Mouse (Mus musculus) heart, adult 11 months (tissue): Measurements from ENCODE around the gene Cnpy2.

Experiments
- DNase-seq: peaks from one replicate; pipeline ENCODE4 v3.0.0; 2022

Gene Cnpy2

DNA sequence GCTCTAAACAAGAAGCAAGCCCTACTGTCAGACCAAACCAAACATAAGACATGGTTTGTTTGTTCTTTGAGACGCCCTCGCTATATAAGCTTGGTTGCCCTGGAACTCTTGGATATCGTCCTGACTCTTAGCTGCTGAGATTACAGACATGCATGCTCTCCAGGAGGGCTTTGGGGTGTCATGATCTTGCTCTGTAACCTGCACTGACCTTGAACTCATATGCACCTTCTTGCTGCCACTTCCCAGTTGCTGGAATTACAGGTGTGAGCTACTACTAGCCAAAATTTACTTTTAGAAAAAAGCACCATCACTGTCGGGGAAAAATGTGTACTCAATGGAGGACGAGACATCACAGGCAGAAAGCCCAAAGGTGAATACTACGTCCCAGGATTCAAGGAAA is 47.3 kb downstream of the Cnpy2 start:
- DNase-seq: peak; percentile 91

DNA sequence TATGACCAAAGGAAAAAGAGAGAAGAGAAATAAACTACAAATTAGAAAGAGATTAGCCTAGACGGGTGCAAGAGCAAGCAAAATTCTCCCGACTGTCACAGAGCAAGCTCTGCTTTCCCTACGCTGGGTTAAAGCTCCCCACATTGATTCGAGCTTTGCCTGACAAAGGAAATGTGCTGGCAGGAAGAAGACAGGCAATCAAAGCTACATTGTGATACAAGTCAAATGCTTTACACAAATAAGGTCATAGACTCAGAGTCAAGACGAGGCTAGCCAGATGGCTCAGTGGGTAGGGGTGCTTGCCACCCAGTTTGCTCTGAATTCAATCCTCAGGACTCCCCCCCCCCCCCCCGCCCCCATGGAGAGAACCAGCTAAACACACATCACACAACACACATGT is 47.8 kb downstream of the Cnpy2 start:
- peak; percentile 84 for DNase-seq

DNA sequence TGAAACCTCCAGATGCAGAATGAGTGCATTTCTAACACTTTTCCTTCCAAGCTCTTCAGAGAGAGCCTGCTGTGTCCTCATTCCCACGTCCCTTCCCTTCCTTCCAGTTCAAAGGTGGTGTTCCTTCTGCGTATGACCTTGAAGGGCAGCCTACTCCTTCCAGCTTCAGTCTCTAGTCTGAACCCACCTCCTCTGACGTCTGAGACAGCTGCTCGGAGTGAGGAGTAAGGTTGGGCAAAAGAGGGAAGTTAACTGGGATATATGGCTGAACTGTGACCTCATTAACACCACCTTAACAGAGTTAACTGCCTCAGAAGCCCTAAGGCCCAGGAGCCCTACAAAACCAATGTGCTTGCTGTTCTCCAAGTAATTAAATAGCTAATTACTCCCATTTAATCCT is 48.3 kb downstream of the Cnpy2 start:
- DNase-seq: peak; percentile 87

DNA sequence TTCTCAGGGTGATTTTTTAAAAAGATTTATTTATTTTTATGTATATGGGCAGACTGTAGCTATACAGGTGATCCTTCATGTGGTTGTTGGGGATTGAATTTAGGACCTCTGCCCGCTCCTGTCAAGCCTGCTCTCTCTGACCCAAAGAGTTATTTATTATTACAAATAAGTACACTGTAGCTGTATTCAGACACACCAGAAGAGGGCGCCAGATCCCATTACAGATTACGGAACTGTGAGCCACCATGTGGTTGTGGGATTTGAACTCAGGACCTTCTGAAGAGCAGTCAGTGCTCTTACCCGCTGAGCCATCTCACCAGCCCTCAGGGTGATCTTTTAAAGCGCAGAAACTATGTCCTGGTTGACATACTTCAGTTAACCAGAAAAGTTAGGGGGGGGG is 49.9 kb downstream of the Cnpy2 start:
- no peak for DNase-seq

DNA sequence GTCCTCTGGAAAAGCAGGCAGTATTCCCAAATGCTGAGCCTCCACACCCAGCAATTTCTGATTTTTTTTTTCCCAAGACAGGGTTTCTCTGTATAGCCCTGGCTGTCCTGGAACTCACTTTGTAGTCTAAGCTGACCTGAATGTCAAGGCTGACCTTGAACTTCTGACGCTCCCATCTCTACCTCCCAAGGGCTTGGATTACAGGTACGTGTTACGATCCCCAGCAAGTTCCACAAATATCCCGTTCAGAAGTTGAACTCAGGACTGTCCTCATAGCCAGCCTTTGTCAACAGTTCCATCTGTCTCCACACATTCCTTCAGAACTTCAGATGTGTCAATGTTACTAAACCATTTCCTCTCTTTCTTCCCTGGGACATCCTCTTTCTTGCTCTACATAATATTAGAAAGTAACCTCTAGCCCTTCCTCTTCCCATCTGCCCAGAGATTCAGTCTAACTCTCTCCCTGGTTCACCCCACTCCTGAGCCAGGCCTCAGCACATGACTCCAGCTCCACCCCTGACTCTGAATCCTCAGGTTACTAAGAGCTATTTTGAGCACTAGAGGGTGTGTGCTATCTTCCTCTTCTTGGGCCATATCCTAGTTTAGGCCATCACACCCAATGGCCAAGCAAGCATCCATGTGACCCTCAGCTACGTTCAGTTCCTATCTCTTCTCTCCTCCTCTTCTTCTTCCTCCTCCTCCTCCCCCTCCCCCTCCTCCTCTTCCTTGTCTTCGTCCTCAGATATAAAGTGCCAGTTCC is 50.9 kb downstream of the Cnpy2 start:
- DNase-seq: peak; percentile 98

DNA sequence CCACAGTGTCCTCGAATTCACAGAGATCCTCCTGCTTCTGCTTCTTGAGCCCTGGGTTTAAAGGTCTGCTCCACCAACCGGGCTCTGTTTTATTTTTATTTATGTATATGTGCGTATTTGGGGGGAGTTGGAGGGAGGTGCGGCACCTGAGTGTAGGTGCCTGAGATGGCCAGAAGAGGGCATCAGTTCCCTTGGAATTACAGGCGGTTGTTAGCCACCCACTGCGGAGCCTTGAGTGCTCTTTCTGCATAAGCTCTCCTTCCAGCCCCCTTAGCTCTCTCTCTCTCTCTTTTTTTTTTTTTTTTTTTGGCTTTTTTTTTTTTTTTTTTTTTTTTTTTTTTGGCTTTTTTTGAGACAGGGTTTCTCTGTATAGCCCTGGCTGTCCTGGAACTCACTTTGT is 52.1 kb downstream of the Cnpy2 start:
- DNase-seq: peak; percentile 70

DNA sequence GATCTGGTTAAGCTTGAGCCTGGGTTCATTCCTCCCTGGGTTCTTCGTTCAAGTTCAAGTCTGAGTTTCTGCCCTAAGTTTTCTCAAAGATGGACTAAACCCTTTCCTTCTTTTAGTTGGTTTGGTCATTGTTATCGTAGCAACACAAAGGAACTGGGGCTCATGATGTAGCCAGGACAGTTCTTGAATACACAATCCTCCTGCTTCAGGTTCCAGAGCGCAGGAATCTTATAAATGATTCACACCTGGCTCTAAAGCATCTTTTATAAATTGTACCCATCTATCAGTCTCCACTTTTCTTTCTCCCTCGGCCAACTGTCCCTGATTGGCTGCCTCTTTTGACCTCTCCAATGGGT is 53.8 kb downstream of the Cnpy2 start:
- no peak for DNase-seq

DNA sequence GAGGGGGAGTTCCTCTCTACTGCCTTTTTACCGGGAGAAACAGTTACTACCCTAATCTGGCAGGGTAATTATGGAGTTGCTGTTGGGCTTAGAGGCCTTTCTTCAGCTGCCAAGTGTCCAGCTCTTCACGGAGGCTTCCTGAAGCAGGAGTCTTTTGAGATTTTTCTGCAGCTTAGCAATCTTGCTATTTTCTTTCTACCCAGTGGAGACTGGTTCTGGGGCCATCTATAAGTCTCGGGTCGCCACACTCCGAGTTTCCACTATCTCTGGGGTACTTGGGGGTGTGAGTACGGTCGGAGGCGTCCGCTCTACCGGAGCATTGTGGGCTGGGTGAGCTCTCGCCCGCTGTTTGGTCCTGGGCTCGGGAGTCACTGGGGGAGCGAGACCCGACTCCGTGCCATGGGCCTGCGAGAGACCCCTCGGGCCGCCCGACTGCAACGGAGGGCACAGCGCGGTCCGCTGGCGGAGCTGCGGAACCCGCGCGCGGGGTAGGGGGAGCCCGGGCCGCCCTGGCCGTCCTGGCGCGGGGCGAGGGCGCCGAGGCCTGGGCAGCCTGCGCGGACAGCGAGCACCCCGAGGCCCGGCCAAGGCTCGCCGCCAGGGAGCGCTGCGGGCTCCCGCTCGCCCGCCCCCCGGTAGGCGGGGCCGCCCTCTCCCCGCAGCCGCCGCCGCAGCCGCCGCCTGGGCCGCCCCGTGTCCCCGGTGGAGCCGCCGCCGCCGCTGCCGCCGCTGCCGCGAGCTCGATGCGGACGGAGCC is 54.4 kb downstream of the Cnpy2 start, which contains the start of gene Ankrd52:
Gene Ankrd52, plus strand, starts transcription at position 661 of the 757 bp plus-strand sequence.
- peak; percentile 99 for DNase-seq
